Mouse (Mus musculus) intestine, embryonic 15.5 days (tissue): ENCODE data around the gene Acvr1b. TPM values are rescaled to one million over a fixed set of nuclear protein-coding genes. Genes with fewer than 3 reads are reported as not detected.

Experiments used
- ATAC-seq: fragments of 200-750 bp; cut with Nextera tagmentation; 2 replicates; pipeline ENCODE4 v1.8.0; 2017; ENCODE audit warnings: moderate TSS enrichment, moderate library complexity
- H3K27ac ChIP-seq: fragments of 300-500 bp; sonication (generic); 2 replicates; pipeline ENCODE4 v1.5.1; 2015; ENCODE audit warnings: mild to moderate bottlenecking, inconsistent platforms
- H3K27me3 ChIP-seq: fragments of 300-500 bp; sonication (generic); replicated peaks from 2 replicates; pipeline ENCODE4 v1.6.1; 2015; ENCODE audit warnings: inconsistent platforms
- H3K36me3 ChIP-seq: fragments of 300-500 bp; sonication (generic); 2 replicates; pipeline ENCODE4 v1.6.1; 2015; ENCODE audit warnings: inconsistent platforms
- H3K4me1 ChIP-seq: fragments of 300-500 bp; sonication (generic); replicated peaks from 2 replicates; pipeline ENCODE4 v1.6.1; 2015; ENCODE audit warnings: inconsistent platforms
- H3K4me2 ChIP-seq: fragments of 300-500 bp; sonication (generic); replicated peaks from 2 replicates; pipeline ENCODE4 v1.6.1; 2015; ENCODE audit warnings: mild to moderate bottlenecking, inconsistent platforms
- H3K4me3 ChIP-seq: fragments of 300-500 bp; sonication (generic); replicated peaks from 2 replicates; pipeline ENCODE4 v1.5.1; 2015; ENCODE audit warnings: inconsistent platforms
- H3K9ac ChIP-seq: fragments of 300-500 bp; sonication (generic); 2 replicates; pipeline ENCODE4 v1.6.1; 2015; ENCODE audit warnings: inconsistent platforms
- H3K9me3 ChIP-seq: fragments of 300-500 bp; sonication (generic); 2 replicates; pipeline ENCODE4 v1.6.1; 2016; ENCODE audit warnings: inconsistent platforms
- WGBS: fragments of 180-500 bp; shearing (Covaris S2); methylation state at CpG from one replicate; pipeline ENCODE4 v1.1.7; 2015; 5-methylcytosine and 5-hydroxymethylcytosine counted together
- polyA plus RNA-seq: library from polyadenylated mRNA; unstranded; fragments of >200 nt; fragmentation: Nextera tagmentation; extraction: Ambion mirVana; gene quantifications from 2 replicates; pipeline ENCODE4 v1.2.1, GENCODE M21; 2015

The Acvr1b gene
- polyA plus RNA-seq, 1 experiment from 2014 or later = 9.3 TPM

DNA sequence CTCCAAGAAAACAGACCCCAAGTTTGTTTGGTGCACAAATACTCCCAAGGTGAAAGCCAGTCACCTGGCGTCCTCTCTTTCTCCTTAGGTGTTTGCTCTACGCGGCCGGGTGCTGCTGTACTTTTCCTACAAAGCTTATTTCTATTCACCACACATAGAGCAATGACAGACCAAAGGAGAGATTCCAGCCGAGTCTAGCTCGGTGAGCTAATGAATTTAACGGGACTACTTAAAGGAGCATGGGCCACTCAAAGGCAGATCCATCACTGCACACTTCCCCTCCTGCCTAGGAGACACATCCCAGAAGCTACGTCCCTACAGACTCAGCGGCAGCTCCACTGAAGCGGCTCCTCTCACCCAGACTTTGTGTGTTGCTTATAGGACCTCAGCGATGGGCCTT lies 6.3 kb upstream of the Acvr1b start:
- Histone ChIP-seq H3K9me3 (no peaks in the 10 kb centered on the region), H3K4me1 (peaks cover 31% of the 10 kb centered on the region), H3K36me3 (no peaks in the 10 kb centered on the region), H3K27ac (peak overlapping the region; percentile 4), H3K4me3 (no peak overlapping the region), H3K9ac (no peak overlapping the region), H3K4me2 (peak overlapping the region; percentile 16; the same call in 1 of the 2 replicates), H3K27me3 (no peaks in the 10 kb centered on the region)
- 45% methylated on average over 11 of the region's 11 CpGs for WGBS
- ATAC-seq = no peak

GRCm38 (mm10) chr15:101169910-101170309 lies 4.0 kb upstream of the Acvr1b start:
- Histone ChIP-seq H3K4me1 (peaks cover 13% of the 10 kb centered on the region), H3K9ac (no peak overlapping the region), H3K27me3 (no peaks in the 10 kb centered on the region), H3K36me3 (no peaks in the 10 kb centered on the region), H3K4me3 (no peak overlapping the region), H3K9me3 (no peaks in the 10 kb centered on the region), H3K27ac (no peak overlapping the region), H3K4me2 (no peak overlapping the region)
- no peak for ATAC-seq
- WGBS = 84% methylated on average over 5 of the region's 5 CpGs

- Histone ChIP-seq H3K36me3 (no peaks in the 10 kb centered on the region), H3K9me3 (no peaks in the 10 kb centered on the region), H3K4me3 (no peak overlapping the region), H3K4me2 (no peak overlapping the region), H3K27ac (no peak overlapping the region), H3K9ac (no peak overlapping the region), H3K4me1 (peaks cover 18% of the 10 kb centered on the region), H3K27me3 (no peaks in the 10 kb centered on the region)
- 82% methylated on average over 10 of the region's 10 CpGs for WGBS
- no peak for ATAC-seq
Measured at GRCm38 (mm10) chr15:101170413-101170980, 3.4 kb upstream of the Acvr1b start.

- Histone ChIP-seq H3K4me2 (no peak overlapping the region), H3K27ac (no peak overlapping the region), H3K9me3 (no peaks in the 10 kb centered on the region), H3K4me1 (peaks cover 18% of the 10 kb centered on the region), H3K4me3 (no peak overlapping the region), H3K36me3 (no peaks in the 10 kb centered on the region), H3K9ac (no peak overlapping the region), H3K27me3 (no peaks in the 10 kb centered on the region)
- 75% methylated on average over 4 of the region's 4 CpGs for WGBS
- no peak for ATAC-seq
Measured at GRCm38 (mm10) chr15:101171272-101171671, 2.6 kb upstream of the Acvr1b start.

GRCm38 (mm10) chr15:101172016-101172415 lies 1.9 kb upstream of the Acvr1b start:
- H3K4me1 ChIP-seq = peaks cover 18% of the 10 kb centered on the region
- no peak overlapping the region for H3K4me2 ChIP-seq
- no peak overlapping the region for H3K27ac ChIP-seq
- H3K27me3 ChIP-seq = no peaks in the 10 kb centered on the region
- no peaks in the 10 kb centered on the region for H3K36me3 ChIP-seq
- WGBS = 81% methylated on average over 2 of the region's 2 CpGs
- no peak overlapping the region for H3K4me3 ChIP-seq
- ATAC-seq = no peak
- no peak overlapping the region for H3K9ac ChIP-seq
- H3K9me3 ChIP-seq = no peaks in the 10 kb centered on the region

GRCm38 (mm10) chr15:101174294-101175130 lies 645 bp downstream of the Acvr1b start:
- peak; percentile 19 for ATAC-seq
- H3K4me2 ChIP-seq = peak overlapping the region; percentile 80
- no peaks in the 10 kb centered on the region for H3K36me3 ChIP-seq
- WGBS = 1% methylated on average over 29 of the region's 46 CpGs
- H3K9me3 ChIP-seq = no peaks in the 10 kb centered on the region
- peak overlapping the region; percentile 90 for H3K4me3 ChIP-seq
- H3K27ac ChIP-seq = peak overlapping the region; percentile 78
- no peaks in the 10 kb centered on the region for H3K27me3 ChIP-seq
- H3K4me1 ChIP-seq = peaks cover 22% of the 10 kb centered on the region
- peak overlapping the region; percentile 93 for H3K9ac ChIP-seq

GRCm38 (mm10) chr15:101175131-101175460 lies 1.2 kb downstream of the Acvr1b start:
- whole genome bisulfite sequencing = 6% methylated on average over 5 of the region's 5 CpGs
- no peak for ATAC-seq
- Histone ChIP-seq H3K4me2 (peak overlapping the region; percentile 80), H3K9me3 (no peaks in the 10 kb centered on the region), H3K36me3 (no peaks in the 10 kb centered on the region), H3K27ac (peak overlapping the region; percentile 78; the same call in 1 of the 2 replicates), H3K27me3 (no peaks in the 10 kb centered on the region), H3K9ac (peak overlapping the region; percentile 93), H3K4me1 (peaks cover 28% of the 10 kb centered on the region), H3K4me3 (peak overlapping the region; percentile 90)

DNA sequence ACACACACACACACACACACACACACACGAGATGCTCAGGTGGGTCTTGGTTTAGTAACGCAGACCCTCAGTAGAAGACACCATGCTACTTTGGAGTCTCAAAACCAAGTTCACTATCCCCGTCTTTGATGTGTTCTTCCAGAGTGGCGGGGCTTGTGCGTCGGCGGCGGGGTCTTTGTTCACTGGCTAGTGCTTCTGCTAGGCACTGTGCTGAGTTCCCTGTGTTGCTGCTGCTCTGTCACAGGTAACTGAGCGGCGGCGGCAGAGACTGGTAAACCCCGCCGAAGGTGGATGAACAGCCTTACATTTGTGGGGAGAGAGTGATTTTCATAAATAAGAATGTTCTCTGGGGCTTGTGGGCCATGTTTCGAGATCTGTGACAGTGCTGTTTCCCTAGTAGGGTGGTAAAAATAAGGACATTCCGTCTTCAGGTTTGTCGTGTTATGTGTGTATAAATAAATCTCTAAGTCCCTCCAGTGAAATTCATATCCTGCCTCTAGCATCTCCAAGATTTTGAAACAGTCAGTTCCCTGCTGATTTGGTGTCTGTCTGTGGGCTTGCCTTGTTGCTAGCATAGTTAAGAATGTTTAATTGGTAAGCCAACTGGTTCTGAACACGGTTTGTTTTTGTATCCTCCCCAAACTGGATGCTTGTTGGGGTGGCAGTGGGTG lies 1.9 kb downstream of the Acvr1b start:
- Histone ChIP-seq H3K4me3 (peak overlapping the region; percentile 90), H3K27ac (peak overlapping the region; percentile 78), H3K4me1 (peaks cover 34% of the 10 kb centered on the region), H3K9me3 (no peaks in the 10 kb centered on the region), H3K4me2 (peak overlapping the region; percentile 80), H3K36me3 (no peaks in the 10 kb centered on the region), H3K27me3 (no peaks in the 10 kb centered on the region), H3K9ac (peak overlapping the region; percentile 93)
- 16% methylated on average over 17 of the region's 17 CpGs for WGBS
- ATAC-seq = no peak

- Histone ChIP-seq H3K4me2 (peak overlapping the region; percentile 80), H3K27me3 (no peaks in the 10 kb centered on the region), H3K9ac (peak overlapping the region; percentile 93; the same call in 1 of the 2 replicates), H3K4me1 (peaks cover 36% of the 10 kb centered on the region), H3K4me3 (peak overlapping the region; percentile 5; the same call in 1 of the 2 replicates), H3K36me3 (no peaks in the 10 kb centered on the region), H3K27ac (peak overlapping the region; percentile 78), H3K9me3 (no peaks in the 10 kb centered on the region)
- no peak for ATAC-seq
- WGBS = 36% methylated on average over 3 of the region's 3 CpGs
Measured at GRCm38 (mm10) chr15:101176284-101176680, 2.4 kb downstream of the Acvr1b start.

GRCm38 (mm10) chr15:101176795-101177691 lies 3.2 kb downstream of the Acvr1b start:
- H3K27me3 ChIP-seq = no peaks in the 10 kb centered on the region
- H3K4me3 ChIP-seq = 0 out of 2 replicates have a peak overlapping the region, but pooled peaks have one; percentile 5
- H3K4me2 ChIP-seq = peak overlapping the region; percentile 80
- no peaks in the 10 kb centered on the region for H3K9me3 ChIP-seq
- ATAC-seq = peak; percentile 71
- no peaks in the 10 kb centered on the region for H3K36me3 ChIP-seq
- H3K9ac ChIP-seq = no peak overlapping the region
- H3K4me1 ChIP-seq = peaks cover 41% of the 10 kb centered on the region
- peak overlapping the region; percentile 78 for H3K27ac ChIP-seq
- 52% methylated on average over 8 of the region's 8 CpGs for WGBS

DNA sequence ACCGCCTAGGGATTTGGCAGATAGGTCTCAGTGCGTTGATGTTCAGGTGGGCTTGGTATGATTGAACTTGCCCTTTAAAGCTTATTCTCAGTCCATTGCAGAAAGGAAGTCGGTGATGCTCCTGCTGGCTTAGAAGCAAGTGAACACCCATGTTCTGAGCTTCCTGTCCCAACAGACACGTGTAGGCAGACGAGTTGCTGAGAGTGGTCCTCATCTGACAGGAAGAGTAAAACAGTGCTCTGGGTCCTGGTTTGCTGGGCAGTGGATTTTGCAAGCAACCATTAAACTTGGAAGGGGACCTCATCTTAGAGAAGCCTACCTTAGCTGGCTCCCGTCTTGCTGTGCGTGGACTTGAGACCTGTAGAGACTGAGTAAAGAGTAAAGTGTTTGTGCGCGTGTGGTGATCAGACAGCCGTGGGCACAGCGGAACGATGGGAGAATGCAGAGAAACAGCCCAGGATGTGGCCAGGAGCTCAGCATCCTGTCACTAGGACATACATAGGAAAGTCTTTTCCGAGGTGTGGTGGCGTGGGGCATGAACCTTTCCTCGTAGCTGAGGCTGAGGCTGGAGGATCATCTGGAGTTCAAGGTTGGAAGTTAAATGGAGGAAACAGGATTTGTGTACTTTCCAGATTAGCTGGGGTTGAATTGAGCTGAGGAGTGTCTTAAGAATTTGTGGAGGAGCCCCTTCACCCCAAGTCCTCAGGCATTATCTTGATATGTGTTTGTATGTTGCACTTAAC lies 6.7 kb downstream of the Acvr1b start:
- ATAC-seq = no peak
- Histone ChIP-seq H3K9me3 (no peaks in the 10 kb centered on the region), H3K4me2 (peak overlapping the region; percentile 32), H3K36me3 (peaks cover 2% of the 10 kb centered on the region; the same call in 1 of the 2 replicates), H3K9ac (no peak overlapping the region; the same call in 1 of the 2 replicates), H3K27me3 (no peaks in the 10 kb centered on the region), H3K4me3 (no peak overlapping the region), H3K4me1 (peaks cover 45% of the 10 kb centered on the region), H3K27ac (peak overlapping the region; percentile 70)
- 49% methylated on average over 15 of the region's 15 CpGs for WGBS
